Mouse (Mus musculus): ENCODE results near the gene Slc27a2. TPM values are rescaled to one million over a fixed set of nuclear protein-coding genes. Genes with fewer than 3 reads are reported as not detected.
"Not testable (repeated sequence)": the region's sequence is repeated elsewhere in the genome, so short reads cannot be mapped to it uniquely, and the experiment has no call there.

Gene Slc27a2
- polyA plus RNA-seq, 1 experiment from 2014 or later: 80.9 TPM

GRCm38 (mm10) chr2:126523101-126523745, 29.0 kb upstream of the Slc27a2 start:
- not testable (repeated sequence) for H3K4me2 ChIP-seq (replicated peaks; ENCODE audit: low read depth, low read length); H3K27ac ChIP-seq (ENCODE audit: low read length); H3K36me3 ChIP-seq (ENCODE audit: insufficient read depth, low read length); ATAC-seq (ENCODE audit: low FRiP score, low TSS enrichment); H3K9ac ChIP-seq (replicated peaks; ENCODE audit: low read length); H3K4me1 ChIP-seq (ENCODE audit: insufficient read depth, low read length); H3K27me3 ChIP-seq (ENCODE audit: insufficient read depth, low read length); H3K9me3 ChIP-seq (ENCODE audit: low read length); H3K4me3 ChIP-seq (ENCODE audit: low read length)
- WGBS: 63% methylated on average over 5 of the region's 5 CpGs

- Histone ChIP-seq H3K9me3 (ENCODE audit: low read length) (no peaks in the 10 kb centered on the region), H3K36me3 (ENCODE audit: insufficient read depth, low read length) (no peaks in the 10 kb centered on the region), H3K4me3 (ENCODE audit: low read length) (no peak overlapping the region), H3K27me3 (ENCODE audit: insufficient read depth, low read length) (no peaks in the 10 kb centered on the region), H3K27ac (ENCODE audit: low read length) (no peak overlapping the region), H3K9ac (replicated peaks; ENCODE audit: low read length) (no peak overlapping the region), H3K4me2 (replicated peaks; ENCODE audit: low read depth, low read length) (no peak overlapping the region), H3K4me1 (ENCODE audit: insufficient read depth, low read length) (no peaks in the 10 kb centered on the region)
- 86% methylated on average over 2 of the region's 2 CpGs for WGBS
- ATAC-seq (ENCODE audit: low FRiP score, low TSS enrichment): no peak
These were observed 27.9 kb upstream of the Slc27a2 start for GRCm38 (mm10) chr2:126524271-126524670.

DNA sequence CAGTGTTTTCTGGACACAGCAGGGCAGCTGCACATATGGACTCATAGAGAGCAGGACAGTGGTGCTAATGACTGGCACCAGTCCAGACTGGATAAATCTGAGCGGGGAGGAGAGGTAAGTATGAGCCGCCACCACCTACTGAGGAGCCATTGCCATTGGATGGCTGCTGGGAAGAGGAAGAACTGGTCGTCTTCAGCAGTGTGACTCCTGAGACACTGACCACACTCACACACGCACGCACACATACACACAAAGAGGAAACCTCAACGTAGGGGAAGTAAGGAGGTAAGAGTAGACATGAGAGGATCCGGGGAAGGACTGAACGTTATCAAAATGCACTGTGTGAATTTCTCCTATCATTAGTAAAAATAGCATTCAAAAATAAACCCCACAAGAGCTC, 24.7 kb upstream of the Slc27a2 start:
- no peak overlapping the region for H3K27ac ChIP-seq (ENCODE audit: low read length)
- no peaks in the 10 kb centered on the region for H3K27me3 ChIP-seq (ENCODE audit: insufficient read depth, low read length)
- no peak overlapping the region for H3K9ac ChIP-seq (replicated peaks; ENCODE audit: low read length)
- no peaks in the 10 kb centered on the region for H3K36me3 ChIP-seq (ENCODE audit: insufficient read depth, low read length)
- no peak for ATAC-seq (ENCODE audit: low FRiP score, low TSS enrichment)
- no peak overlapping the region for H3K4me3 ChIP-seq (ENCODE audit: low read length)
- no peak overlapping the region for H3K4me2 ChIP-seq (replicated peaks; ENCODE audit: low read depth, low read length)
- 91% methylated on average over 8 of the region's 8 CpGs for whole genome bisulfite sequencing
- no peaks in the 10 kb centered on the region for H3K9me3 ChIP-seq (ENCODE audit: low read length)
- no peaks in the 10 kb centered on the region for H3K4me1 ChIP-seq (ENCODE audit: insufficient read depth, low read length)

- H3K27ac ChIP-seq (ENCODE audit: low read length): no peak overlapping the region
- H3K4me1 ChIP-seq (ENCODE audit: insufficient read depth, low read length): no peaks in the 10 kb centered on the region
- WGBS: 84% methylated on average over 3 of the region's 3 CpGs
- no peaks in the 10 kb centered on the region for H3K9me3 ChIP-seq (ENCODE audit: low read length)
- H3K4me2 ChIP-seq (replicated peaks; ENCODE audit: low read depth, low read length): no peak overlapping the region
- no peak for ATAC-seq (ENCODE audit: low FRiP score, low TSS enrichment)
- H3K36me3 ChIP-seq (ENCODE audit: insufficient read depth, low read length): no peaks in the 10 kb centered on the region
- H3K9ac ChIP-seq (replicated peaks; ENCODE audit: low read length): no peak overlapping the region
- no peaks in the 10 kb centered on the region for H3K27me3 ChIP-seq (ENCODE audit: insufficient read depth, low read length)
- no peak overlapping the region for H3K4me3 ChIP-seq (ENCODE audit: low read length)
These were observed 21.6 kb upstream of the Slc27a2 start for GRCm38 (mm10) chr2:126530581-126530980.

- H3K36me3 ChIP-seq (ENCODE audit: insufficient read depth, low read length): no peaks in the 10 kb centered on the region
These were observed 14.6 kb upstream of the Slc27a2 start for GRCm38 (mm10) chr2:126537654-126538053.

DNA sequence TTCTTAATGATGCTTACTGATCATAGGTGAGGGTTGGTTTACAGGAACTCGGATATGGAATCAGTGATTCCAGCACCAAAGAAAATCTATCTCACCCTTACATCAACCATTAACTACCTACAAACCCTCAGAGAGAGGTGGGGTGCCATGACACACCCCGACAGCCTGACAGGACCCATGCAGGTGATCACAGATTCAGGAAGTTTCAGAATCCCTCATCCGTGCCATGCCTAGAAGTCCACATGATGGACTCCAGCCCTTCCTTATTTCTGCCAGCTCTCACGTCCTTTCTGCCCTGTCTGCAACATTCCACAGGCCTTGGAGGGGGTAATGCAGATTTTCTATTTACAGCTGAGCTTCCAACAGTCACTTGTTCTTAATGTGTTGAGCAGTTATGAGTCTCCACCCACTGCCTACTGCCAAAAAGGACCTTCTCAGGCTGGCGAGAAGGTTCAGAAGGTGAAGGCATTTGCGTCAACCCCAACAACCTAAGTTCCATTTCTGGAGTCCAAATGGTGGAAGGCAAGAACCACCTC, 11.7 kb upstream of the Slc27a2 start:
- peak; percentile 91 for ATAC-seq (ENCODE audit: low FRiP score, low TSS enrichment)
- no peak overlapping the region for H3K4me2 ChIP-seq (replicated peaks; ENCODE audit: low read depth, low read length)
- 0 out of 2 replicates have a peak overlapping the region, but pooled peaks have one; percentile 7 for H3K27ac ChIP-seq (ENCODE audit: low read length)
- no peak overlapping the region for H3K9ac ChIP-seq (replicated peaks; ENCODE audit: low read length)
- 68% methylated on average over 6 of the region's 6 CpGs for WGBS
- H3K36me3 ChIP-seq (ENCODE audit: insufficient read depth, low read length): no peaks in the 10 kb centered on the region
- H3K4me3 ChIP-seq (ENCODE audit: low read length): no peak overlapping the region
- no peaks in the 10 kb centered on the region for H3K27me3 ChIP-seq (ENCODE audit: insufficient read depth, low read length)
- no peaks in the 10 kb centered on the region for H3K9me3 ChIP-seq (ENCODE audit: low read length)
- H3K4me1 ChIP-seq (ENCODE audit: insufficient read depth, low read length): no peaks in the 10 kb centered on the region

More at GRCm38 (mm10) chr2:126537654-126538053, 14.6 kb upstream of the Slc27a2 start:
- H3K9ac ChIP-seq (replicated peaks; ENCODE audit: low read length): no peak overlapping the region
- no peak overlapping the region for H3K27ac ChIP-seq (ENCODE audit: low read length)
- H3K27me3 ChIP-seq (ENCODE audit: insufficient read depth, low read length): no peaks in the 10 kb centered on the region
- H3K4me3 ChIP-seq (ENCODE audit: low read length): no peak overlapping the region
- H3K4me1 ChIP-seq (ENCODE audit: insufficient read depth, low read length): no peaks in the 10 kb centered on the region
- ATAC-seq (ENCODE audit: low FRiP score, low TSS enrichment): no peak
- H3K4me2 ChIP-seq (replicated peaks; ENCODE audit: low read depth, low read length): no peak overlapping the region
- no peaks in the 10 kb centered on the region for H3K9me3 ChIP-seq (ENCODE audit: low read length)

- H3K27ac ChIP-seq (ENCODE audit: low read length): no peak overlapping the region
- WGBS: 88% methylated on average over 5 of the region's 5 CpGs
- ATAC-seq (ENCODE audit: low FRiP score, low TSS enrichment): no peak
- H3K4me3 ChIP-seq (ENCODE audit: low read length): no peak overlapping the region
- no peaks in the 10 kb centered on the region for H3K36me3 ChIP-seq (ENCODE audit: insufficient read depth, low read length)
- H3K9me3 ChIP-seq (ENCODE audit: low read length): no peaks in the 10 kb centered on the region
- H3K27me3 ChIP-seq (ENCODE audit: insufficient read depth, low read length): no peaks in the 10 kb centered on the region
- H3K4me1 ChIP-seq (ENCODE audit: insufficient read depth, low read length): no peaks in the 10 kb centered on the region
- no peak overlapping the region for H3K4me2 ChIP-seq (replicated peaks; ENCODE audit: low read depth, low read length)
- H3K9ac ChIP-seq (replicated peaks; ENCODE audit: low read length): no peak overlapping the region
These were observed 10.0 kb upstream of the Slc27a2 start for GRCm38 (mm10) chr2:126542211-126542610.

DNA sequence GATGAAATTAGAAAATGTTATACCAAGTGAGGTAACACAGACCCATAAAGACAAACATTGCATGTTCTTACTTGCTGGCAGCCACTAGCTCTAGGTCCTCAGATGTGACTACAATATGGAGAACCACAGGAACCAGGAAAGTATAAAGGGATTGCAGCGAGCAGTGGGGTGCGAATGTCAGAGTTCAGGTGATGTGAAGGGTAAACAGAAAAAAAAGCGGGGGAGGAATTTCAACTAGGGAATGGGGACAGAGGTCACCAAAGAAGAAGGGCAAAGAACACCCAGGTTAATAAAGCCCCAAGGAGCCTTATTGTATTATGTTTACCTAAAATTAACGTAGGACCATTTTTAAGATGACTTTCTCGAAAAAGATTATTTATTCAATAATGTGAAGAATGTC, 6.9 kb upstream of the Slc27a2 start:
- 65% methylated on average over 5 of the region's 5 CpGs for WGBS
- no peak for ATAC-seq (ENCODE audit: low FRiP score, low TSS enrichment)

DNA sequence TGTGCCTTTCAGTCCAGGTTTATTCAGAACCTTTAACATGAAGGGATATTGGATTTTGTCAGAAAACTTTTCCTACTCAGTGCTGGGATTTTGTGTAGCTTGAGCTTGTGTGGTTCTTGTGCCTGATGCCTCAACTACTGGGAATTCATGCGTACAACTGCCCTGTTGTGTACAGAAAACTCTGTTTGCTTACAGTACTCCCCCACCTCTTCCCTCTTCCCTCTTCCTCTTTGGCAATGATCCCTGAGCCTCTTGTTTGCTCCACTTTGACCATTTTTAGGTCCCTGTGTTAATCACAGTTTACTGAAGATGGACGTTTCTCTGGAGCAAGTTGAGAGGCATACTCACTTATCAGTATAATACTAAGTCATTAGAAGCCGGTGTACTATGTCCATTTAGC, 5.8 kb upstream of the Slc27a2 start:
- Histone ChIP-seq H3K27ac (ENCODE audit: low read length) (no peak overlapping the region), H3K4me2 (replicated peaks; ENCODE audit: low read depth, low read length) (no peak overlapping the region), H3K4me3 (ENCODE audit: low read length) (no peak overlapping the region), H3K4me1 (ENCODE audit: insufficient read depth, low read length) (no peaks in the 10 kb centered on the region), H3K9ac (replicated peaks; ENCODE audit: low read length) (no peak overlapping the region), H3K9me3 (ENCODE audit: low read length) (no peaks in the 10 kb centered on the region), H3K27me3 (ENCODE audit: insufficient read depth, low read length) (peaks cover 7% of the 10 kb centered on the region), H3K36me3 (ENCODE audit: insufficient read depth, low read length) (no peaks in the 10 kb centered on the region)
- 75% methylated on average over 3 of the region's 3 CpGs for WGBS
- no peak for ATAC-seq (ENCODE audit: low FRiP score, low TSS enrichment)

More for the DNA sequence above, 6.9 kb upstream of the Slc27a2 start:
- Histone ChIP-seq H3K27ac (ENCODE audit: low read length) (no peak overlapping the region), H3K9ac (replicated peaks; ENCODE audit: low read length) (no peak overlapping the region), H3K4me1 (ENCODE audit: insufficient read depth, low read length) (no peaks in the 10 kb centered on the region), H3K4me3 (ENCODE audit: low read length) (no peak overlapping the region), H3K27me3 (ENCODE audit: insufficient read depth, low read length) (no peaks in the 10 kb centered on the region), H3K36me3 (ENCODE audit: insufficient read depth, low read length) (no peaks in the 10 kb centered on the region), H3K4me2 (replicated peaks; ENCODE audit: low read depth, low read length) (no peak overlapping the region), H3K9me3 (ENCODE audit: low read length) (no peaks in the 10 kb centered on the region)

- H3K27me3 ChIP-seq (ENCODE audit: insufficient read depth, low read length): peaks cover 37% of the 10 kb centered on the region
- no peaks in the 10 kb centered on the region for H3K9me3 ChIP-seq (ENCODE audit: low read length)
- no peak overlapping the region for H3K4me2 ChIP-seq (replicated peaks; ENCODE audit: low read depth, low read length)
- no peak for ATAC-seq (ENCODE audit: low FRiP score, low TSS enrichment)
- no peak overlapping the region for H3K4me3 ChIP-seq (ENCODE audit: low read length)
- H3K36me3 ChIP-seq (ENCODE audit: insufficient read depth, low read length): no peaks in the 10 kb centered on the region
- peaks cover 3% of the 10 kb centered on the region; the same call in 1 of the 2 replicates for H3K4me1 ChIP-seq (ENCODE audit: insufficient read depth, low read length)
- no peak overlapping the region for H3K27ac ChIP-seq (ENCODE audit: low read length)
- 79% methylated on average over 7 of the region's 7 CpGs for WGBS
- H3K9ac ChIP-seq (replicated peaks; ENCODE audit: low read length): no peak overlapping the region
These were observed 2.5 kb upstream of the Slc27a2 start for GRCm38 (mm10) chr2:126549681-126550080.

Measured in kidney, embryonic 16.5 days (tissue).